Mouse (Mus musculus): ENCODE results near the gene Sox5.

Sox5 gene

GRCm38 (mm10) chr6:144387539-144388255 is 394.1 kb downstream of the Sox5 start:
- DNase-seq = no peak

- DNase-seq = no peak
These were observed 401.1 kb downstream of the Sox5 start for GRCm38 (mm10) chr6:144380641-144381040.

- DNase-seq = no peak
These were observed 401.6 kb downstream of the Sox5 start for GRCm38 (mm10) chr6:144380171-144380570.

GRCm38 (mm10) chr6:144374810-144375209 is 407.0 kb downstream of the Sox5 start:
- DNase-seq = no peak

DNA sequence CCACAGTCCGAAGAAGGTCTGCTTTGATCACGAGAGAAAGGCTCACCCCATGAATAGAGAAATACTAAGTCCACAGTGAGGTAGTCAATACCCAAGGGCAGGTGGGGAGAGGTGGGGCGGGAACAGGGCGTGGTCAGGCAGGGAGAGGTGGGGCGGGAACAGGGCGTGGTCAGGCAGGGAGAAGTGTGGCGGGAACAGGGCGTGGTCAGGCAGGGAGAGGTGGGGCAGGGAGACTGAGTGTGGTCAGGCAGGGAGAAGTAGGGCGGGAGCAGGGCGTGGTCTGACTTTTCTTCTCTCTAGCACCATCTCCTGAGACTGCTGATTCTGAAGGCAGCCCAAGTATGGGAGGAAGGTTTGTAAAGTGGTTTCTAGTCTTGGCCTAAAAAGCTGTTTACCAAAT is 411.1 kb downstream of the Sox5 start:
- no peak for DNase-seq

DNA sequence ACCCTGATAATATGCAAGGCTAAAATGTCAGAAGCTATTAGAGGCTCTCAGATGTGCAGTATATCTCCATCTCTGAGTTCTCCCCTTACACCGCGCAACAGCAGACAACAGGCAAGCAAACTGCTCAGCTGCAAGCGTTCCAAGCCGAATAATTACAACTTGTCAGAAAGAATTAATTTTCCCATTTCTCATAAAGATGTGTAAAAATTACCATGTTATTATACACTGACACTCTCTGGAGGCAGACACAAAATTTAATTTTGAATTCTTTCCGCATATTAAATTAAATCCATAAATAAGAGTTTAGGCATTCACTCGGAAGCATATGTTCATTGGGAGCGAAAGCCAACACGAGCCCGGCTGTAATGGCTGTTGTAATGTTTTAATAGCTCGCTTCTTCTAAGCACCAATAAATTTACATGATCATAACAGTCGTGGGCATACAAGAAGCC is 414.1 kb downstream of the Sox5 start:
- no peak for DNase-seq

GRCm38 (mm10) chr6:144361267-144362038 is 420.3 kb downstream of the Sox5 start:
- no peak for DNase-seq

GRCm38 (mm10) chr6:144357081-144357480 is 424.7 kb downstream of the Sox5 start:
- DNase-seq = no peak

DNA sequence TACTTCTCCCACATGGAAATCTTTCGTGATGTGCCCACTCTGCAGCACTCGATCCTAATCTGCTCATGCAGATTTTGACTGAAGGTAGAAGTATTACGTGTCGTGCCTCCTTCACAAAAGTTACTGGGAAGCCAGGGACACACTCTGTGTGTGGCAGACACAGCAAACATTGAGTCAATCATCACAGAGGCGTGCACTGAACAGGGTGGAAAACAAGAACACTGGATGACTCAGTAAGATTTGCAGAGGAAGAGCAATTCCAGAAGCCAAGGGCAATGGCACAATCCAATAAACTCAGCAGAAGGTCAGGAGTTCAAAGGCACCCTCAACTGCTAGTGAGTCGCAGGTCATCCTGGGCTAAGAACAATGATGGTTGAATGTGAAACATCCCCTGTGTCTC is 430.7 kb downstream of the Sox5 start:
- no peak for DNase-seq

- DNase-seq = no peak
These were observed 438.4 kb downstream of the Sox5 start for GRCm38 (mm10) chr6:144343338-144343737.

DNA sequence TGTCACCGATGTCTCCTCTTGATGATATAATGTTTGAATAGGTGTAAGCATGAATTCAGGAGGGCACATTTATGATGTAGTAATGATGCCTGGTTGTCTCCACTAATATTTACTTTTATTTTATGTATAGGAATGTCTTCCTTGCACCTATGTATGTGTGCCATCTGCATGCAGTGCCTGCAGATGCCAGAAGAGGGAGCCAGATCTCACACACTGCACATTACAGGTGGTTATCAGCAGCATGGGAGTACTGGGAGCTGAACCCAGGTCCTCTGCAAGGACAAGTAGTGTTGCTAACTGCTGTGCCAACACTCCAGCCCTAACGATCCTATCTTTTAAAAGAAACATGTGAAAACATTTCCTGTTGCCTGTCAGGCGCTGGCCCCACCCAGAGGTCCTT is 442.2 kb downstream of the Sox5 start:
- DNase-seq = no peak

GRCm38 (mm10) chr6:144339006-144339405 is 442.8 kb downstream of the Sox5 start:
- no peak for DNase-seq

- no peak for DNase-seq
These were observed 443.6 kb downstream of the Sox5 start for GRCm38 (mm10) chr6:144338221-144338620.

- DNase-seq = no peak
These were observed 444.3 kb downstream of the Sox5 start for GRCm38 (mm10) chr6:144337436-144337969.

- no peak for DNase-seq
These were observed 445.0 kb downstream of the Sox5 start for GRCm38 (mm10) chr6:144336789-144337188.

DNA sequence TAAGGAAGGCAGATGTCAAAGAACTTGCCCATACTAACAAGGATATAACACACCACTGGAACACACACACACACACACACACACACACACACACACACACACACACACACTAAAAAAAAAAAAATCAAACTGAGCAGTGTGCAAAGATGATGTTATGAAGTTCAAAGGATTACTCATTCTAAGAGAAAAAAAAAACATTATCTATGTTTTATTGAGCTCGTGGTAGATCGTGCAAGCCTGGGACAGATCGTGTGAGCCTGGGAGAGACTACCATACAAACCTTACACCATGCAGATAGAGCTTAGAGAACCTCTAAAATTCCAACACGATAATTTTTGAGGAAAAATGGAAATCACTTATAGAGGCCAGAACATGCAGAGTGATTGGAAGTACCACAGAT is 448.6 kb downstream of the Sox5 start:
- DNase-seq = no peak

GRCm38 (mm10) chr6:144332027-144332426 is 449.8 kb downstream of the Sox5 start:
- no peak for DNase-seq

- DNase-seq = no peak
These were observed 452.4 kb downstream of the Sox5 start for GRCm38 (mm10) chr6:144329311-144329930.

DNA sequence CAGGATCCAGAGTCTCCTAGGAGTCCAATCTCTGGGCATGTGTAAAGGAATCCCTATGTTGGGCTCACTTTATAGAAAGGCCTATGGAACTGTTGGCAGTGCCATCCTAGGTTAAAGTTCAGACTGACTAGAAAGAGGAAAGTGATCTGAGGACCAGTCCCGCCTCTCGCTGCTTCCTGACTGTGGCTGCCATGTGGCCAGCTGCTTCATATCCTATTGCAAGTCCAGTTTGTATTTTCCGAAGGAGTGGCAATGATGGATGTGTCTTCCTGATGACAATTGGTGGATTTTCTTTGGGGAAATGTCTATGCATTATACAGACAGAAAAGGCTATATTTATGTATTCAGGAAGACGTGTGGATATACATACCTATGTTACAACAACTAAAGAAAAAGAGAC is 453.0 kb downstream of the Sox5 start:
- DNase-seq = no peak

- no peak for DNase-seq
These were observed 455.0 kb downstream of the Sox5 start for GRCm38 (mm10) chr6:144326817-144327216.

DNA sequence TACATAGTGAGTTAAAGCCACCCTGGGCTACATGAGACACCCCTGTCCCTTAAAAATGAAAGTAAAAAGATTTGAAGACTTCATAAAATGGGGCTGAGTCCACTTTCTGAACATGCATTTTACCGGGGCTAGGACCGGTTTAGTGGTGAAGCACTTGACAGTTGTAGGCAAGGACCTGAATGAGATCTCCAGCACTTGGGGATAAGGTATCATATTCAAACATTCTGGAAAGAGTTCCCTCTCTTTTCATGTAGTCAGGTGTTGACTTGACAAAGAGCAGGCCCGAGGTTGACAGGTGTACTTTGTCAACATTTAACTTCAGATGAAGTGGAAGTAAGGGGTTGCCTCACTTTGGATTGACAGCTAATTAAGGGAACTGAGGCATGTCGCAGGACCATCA is 458.4 kb downstream of the Sox5 start:
- no peak for DNase-seq

GRCm38 (mm10) chr6:144322297-144323047 is 459.3 kb downstream of the Sox5 start:
- no peak for DNase-seq

DNA sequence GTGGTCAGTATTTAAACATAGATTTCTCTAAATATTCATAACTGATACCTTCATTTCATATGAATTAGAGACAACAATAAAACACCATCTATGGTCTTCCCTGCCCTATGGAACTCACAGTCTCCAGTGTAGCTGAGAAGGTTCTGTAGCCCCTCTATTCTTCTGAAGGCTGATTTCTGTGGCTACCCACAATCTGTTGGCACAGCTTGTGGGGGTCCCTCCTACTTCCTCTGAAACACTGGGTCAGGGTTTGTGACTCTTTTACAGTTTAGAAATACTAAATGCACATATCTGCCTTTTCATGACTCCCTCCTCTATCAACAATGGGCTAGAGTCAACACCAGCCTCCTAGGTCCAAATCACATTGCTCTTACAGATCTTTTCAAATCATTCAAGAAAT is 461.4 kb downstream of the Sox5 start:
- DNase-seq = no peak

All from thymus, postnatal 25 days (tissue).